Mouse (Mus musculus) heart, embryonic 10.5 days (tissue): ENCODE data around the gene Stum. TPM values are rescaled to one million over a fixed set of nuclear protein-coding genes. Genes with fewer than 3 reads are reported as not detected.

ENCODE experiments used
- DNase-seq: peaks from one replicate; pipeline ENCODE4 v3.0.0-alpha.2; 2017; ENCODE audit warnings: low spot score
- H3K27ac ChIP-seq: fragments of 300-500 bp; sonication (generic); 2 replicates; pipeline ENCODE4 v1.5.1; 2016; ENCODE audit warnings: mild to moderate bottlenecking
- H3K27me3 ChIP-seq: fragments of 300-500 bp; sonication (generic); 2 replicates; pipeline ENCODE4 v1.6.1; 2016; ENCODE audit warnings: mild to moderate bottlenecking; ENCODE audit not compliant: poor library complexity, insufficient read depth, severe bottlenecking
- H3K36me3 ChIP-seq: fragments of 300-500 bp; sonication (generic); 2 replicates; pipeline ENCODE4 v1.6.1; 2016; ENCODE audit warnings: mild to moderate bottlenecking, moderate library complexity
- H3K4me1 ChIP-seq: fragments of 300-500 bp; sonication (generic); 2 replicates; pipeline ENCODE4 v1.6.1; 2016; ENCODE audit warnings: mild to moderate bottlenecking
- H3K4me3 ChIP-seq: fragments of 300-500 bp; sonication (generic); 2 replicates; pipeline ENCODE4 v1.5.1; 2016; ENCODE audit warnings: mild to moderate bottlenecking, moderate library complexity
- H3K9me3 ChIP-seq: fragments of 300-500 bp; sonication (generic); 2 replicates; pipeline ENCODE4 v1.6.1; 2016; ENCODE audit warnings: mild to moderate bottlenecking, moderate library complexity
- WGBS: fragments of 180-500 bp; shearing (Covaris S2); methylation state at CpG from one replicate; pipeline ENCODE4 v1.1.7; 2016; 5-methylcytosine and 5-hydroxymethylcytosine counted together
- polyA plus RNA-seq: library from polyadenylated mRNA; unstranded; fragments of >200 nt; fragmentation: Nextera tagmentation; extraction: Ambion mirVana; gene quantifications from 2 replicates; pipeline ENCODE4 v1.2.1, GENCODE M21; 2016

The Stum gene
- polyA plus RNA-seq, 1 experiment from 2014 or later = 0.64 TPM

- H3K36me3 ChIP-seq = no peaks in the 10 kb centered on the region
- WGBS = 6% methylated on average over 39 of the region's 39 CpGs
- H3K4me1 ChIP-seq = peaks cover 24% of the 10 kb centered on the region
- DNase-seq = no peak
- peaks cover 98% of the 10 kb centered on the region for H3K27me3 ChIP-seq
- peak overlapping the region; percentile 62 for H3K4me3 ChIP-seq
- H3K27ac ChIP-seq = 0 out of 2 replicates have a peak overlapping the region, but pooled peaks have one; percentile 42
- no peaks in the 10 kb centered on the region for H3K9me3 ChIP-seq
These were observed 385 bp downstream of the Stum start for GRCm38 (mm10) chr1:180482840-180483398.

- H3K27me3 ChIP-seq = peaks cover 97% of the 10 kb centered on the region
- WGBS = 24% methylated on average over 10 of the region's 10 CpGs
These were observed 1.3 kb downstream of the Stum start for GRCm38 (mm10) chr1:180481956-180482355.

GRCm38 (mm10) chr1:180481331-180481730, 2.0 kb downstream of the Stum start:
- Histone ChIP-seq H3K36me3 (no peaks in the 10 kb centered on the region), H3K4me1 (peaks cover 24% of the 10 kb centered on the region), H3K9me3 (no peaks in the 10 kb centered on the region), H3K4me3 (no peak overlapping the region), H3K27me3 (peaks cover 95% of the 10 kb centered on the region), H3K27ac (no peak overlapping the region)
- 51% methylated on average over 8 of the region's 8 CpGs for WGBS
- no peak for DNase-seq

More at GRCm38 (mm10) chr1:180481956-180482355, 1.3 kb downstream of the Stum start:
- Histone ChIP-seq H3K36me3 (no peaks in the 10 kb centered on the region), H3K4me3 (peak overlapping the region; percentile 62; the same call in 1 of the 2 replicates), H3K4me1 (peaks cover 24% of the 10 kb centered on the region), H3K9me3 (no peaks in the 10 kb centered on the region), H3K27ac (no peak overlapping the region)
- DNase-seq = no peak

- Histone ChIP-seq H3K27ac (no peak overlapping the region), H3K4me3 (no peak overlapping the region), H3K9me3 (no peaks in the 10 kb centered on the region), H3K36me3 (no peaks in the 10 kb centered on the region), H3K4me1 (peaks cover 24% of the 10 kb centered on the region), H3K27me3 (peaks cover 93% of the 10 kb centered on the region)
- WGBS = 40% methylated on average over 6 of the region's 6 CpGs
- no peak for DNase-seq
These were observed 3.0 kb downstream of the Stum start for GRCm38 (mm10) chr1:180480325-180480724.

GRCm38 (mm10) chr1:180473566-180473965, 9.7 kb downstream of the Stum start:
- Histone ChIP-seq H3K9me3 (no peaks in the 10 kb centered on the region), H3K27ac (no peak overlapping the region), H3K4me1 (no peaks in the 10 kb centered on the region), H3K36me3 (no peaks in the 10 kb centered on the region), H3K27me3 (peaks cover 36% of the 10 kb centered on the region), H3K4me3 (no peak overlapping the region)
- DNase-seq = no peak

- WGBS = 83% methylated on average over 4 of the region's 4 CpGs
- Histone ChIP-seq H3K36me3 (no peaks in the 10 kb centered on the region), H3K27ac (no peak overlapping the region), H3K4me1 (no peaks in the 10 kb centered on the region), H3K4me3 (no peak overlapping the region), H3K9me3 (no peaks in the 10 kb centered on the region), H3K27me3 (peaks cover 17% of the 10 kb centered on the region; the same call in 1 of the 2 replicates)
- DNase-seq = no peak
These were observed 15.3 kb downstream of the Stum start for GRCm38 (mm10) chr1:180468004-180468403.

GRCm38 (mm10) chr1:180465620-180466019, 17.7 kb downstream of the Stum start:
- Histone ChIP-seq H3K27ac (no peak overlapping the region), H3K4me1 (peaks cover 7% of the 10 kb centered on the region), H3K36me3 (no peaks in the 10 kb centered on the region), H3K9me3 (no peaks in the 10 kb centered on the region), H3K27me3 (peaks cover 25% of the 10 kb centered on the region; the same call in 1 of the 2 replicates), H3K4me3 (no peak overlapping the region)
- 51% methylated on average over 5 of the region's 5 CpGs for WGBS
- no peak for DNase-seq

- no peak for DNase-seq
- Histone ChIP-seq H3K9me3 (no peaks in the 10 kb centered on the region), H3K36me3 (no peaks in the 10 kb centered on the region), H3K4me3 (no peak overlapping the region), H3K27ac (no peak overlapping the region), H3K4me1 (peaks cover 7% of the 10 kb centered on the region), H3K27me3 (peaks cover 31% of the 10 kb centered on the region; the same call in 1 of the 2 replicates)
- 84% methylated on average over 5 of the region's 5 CpGs for WGBS
These were observed 18.9 kb downstream of the Stum start for GRCm38 (mm10) chr1:180464357-180464756.

- Histone ChIP-seq H3K4me3 (no peak overlapping the region), H3K36me3 (no peaks in the 10 kb centered on the region), H3K4me1 (peaks cover 14% of the 10 kb centered on the region), H3K27ac (no peak overlapping the region), H3K27me3 (peaks cover 33% of the 10 kb centered on the region; the same call in 1 of the 2 replicates), H3K9me3 (no peaks in the 10 kb centered on the region)
- DNase-seq = no peak
- WGBS = 80% methylated on average over 5 of the region's 5 CpGs
These were observed 20.3 kb downstream of the Stum start for GRCm38 (mm10) chr1:180462983-180463475.

- no peak for DNase-seq
- 71% methylated on average over 5 of the region's 5 CpGs for WGBS
- no peak overlapping the region for H3K27ac ChIP-seq
These were observed 20.9 kb downstream of the Stum start for GRCm38 (mm10) chr1:180462396-180462795.

GRCm38 (mm10) chr1:180460721-180461120, 22.6 kb downstream of the Stum start:
- Histone ChIP-seq H3K36me3 (no peaks in the 10 kb centered on the region), H3K27me3 (peaks cover 48% of the 10 kb centered on the region; the same call in 1 of the 2 replicates), H3K27ac (no peak overlapping the region), H3K4me3 (no peak overlapping the region), H3K4me1 (peaks cover 15% of the 10 kb centered on the region), H3K9me3 (no peaks in the 10 kb centered on the region)
- no peak for DNase-seq
- 51% methylated on average over 5 of the region's 5 CpGs for WGBS

More at GRCm38 (mm10) chr1:180462396-180462795, 20.9 kb downstream of the Stum start:
- peaks cover 15% of the 10 kb centered on the region for H3K4me1 ChIP-seq
- no peak overlapping the region for H3K4me3 ChIP-seq
- H3K36me3 ChIP-seq = no peaks in the 10 kb centered on the region
- H3K9me3 ChIP-seq = no peaks in the 10 kb centered on the region
- peaks cover 36% of the 10 kb centered on the region; the same call in 1 of the 2 replicates for H3K27me3 ChIP-seq

GRCm38 (mm10) chr1:180458680-180459079, 24.6 kb downstream of the Stum start:
- Histone ChIP-seq H3K4me3 (no peak overlapping the region), H3K9me3 (no peaks in the 10 kb centered on the region), H3K27ac (no peak overlapping the region), H3K36me3 (no peaks in the 10 kb centered on the region), H3K27me3 (peaks cover 52% of the 10 kb centered on the region; the same call in 1 of the 2 replicates), H3K4me1 (peaks cover 15% of the 10 kb centered on the region)
- WGBS = 39% methylated on average over 3 of the region's 3 CpGs
- no peak for DNase-seq

- WGBS = 49% methylated on average over 6 of the region's 6 CpGs
- peaks cover 51% of the 10 kb centered on the region; the same call in 1 of the 2 replicates for H3K27me3 ChIP-seq
- H3K27ac ChIP-seq = no peak overlapping the region
- H3K9me3 ChIP-seq = no peaks in the 10 kb centered on the region
- no peak overlapping the region for H3K4me3 ChIP-seq
- H3K36me3 ChIP-seq = no peaks in the 10 kb centered on the region
- peaks cover 15% of the 10 kb centered on the region for H3K4me1 ChIP-seq
- no peak for DNase-seq
These were observed 25.0 kb downstream of the Stum start for GRCm38 (mm10) chr1:180458274-180458673.
